Mouse (Mus musculus): ENCODE data around the gene 1810009A15Rik. TPM values are rescaled to one million over a fixed set of nuclear protein-coding genes. Genes with fewer than 3 reads are reported as not detected.
"Not testable (repeated sequence)": the region's sequence is repeated elsewhere in the genome, so short reads cannot be mapped to it uniquely, and the experiment has no call there.

The 1810009A15Rik gene
- total and polyA plus RNA-seq, 3 experiments, result 184 to 189 TPM; not detected in 1

DNA sequence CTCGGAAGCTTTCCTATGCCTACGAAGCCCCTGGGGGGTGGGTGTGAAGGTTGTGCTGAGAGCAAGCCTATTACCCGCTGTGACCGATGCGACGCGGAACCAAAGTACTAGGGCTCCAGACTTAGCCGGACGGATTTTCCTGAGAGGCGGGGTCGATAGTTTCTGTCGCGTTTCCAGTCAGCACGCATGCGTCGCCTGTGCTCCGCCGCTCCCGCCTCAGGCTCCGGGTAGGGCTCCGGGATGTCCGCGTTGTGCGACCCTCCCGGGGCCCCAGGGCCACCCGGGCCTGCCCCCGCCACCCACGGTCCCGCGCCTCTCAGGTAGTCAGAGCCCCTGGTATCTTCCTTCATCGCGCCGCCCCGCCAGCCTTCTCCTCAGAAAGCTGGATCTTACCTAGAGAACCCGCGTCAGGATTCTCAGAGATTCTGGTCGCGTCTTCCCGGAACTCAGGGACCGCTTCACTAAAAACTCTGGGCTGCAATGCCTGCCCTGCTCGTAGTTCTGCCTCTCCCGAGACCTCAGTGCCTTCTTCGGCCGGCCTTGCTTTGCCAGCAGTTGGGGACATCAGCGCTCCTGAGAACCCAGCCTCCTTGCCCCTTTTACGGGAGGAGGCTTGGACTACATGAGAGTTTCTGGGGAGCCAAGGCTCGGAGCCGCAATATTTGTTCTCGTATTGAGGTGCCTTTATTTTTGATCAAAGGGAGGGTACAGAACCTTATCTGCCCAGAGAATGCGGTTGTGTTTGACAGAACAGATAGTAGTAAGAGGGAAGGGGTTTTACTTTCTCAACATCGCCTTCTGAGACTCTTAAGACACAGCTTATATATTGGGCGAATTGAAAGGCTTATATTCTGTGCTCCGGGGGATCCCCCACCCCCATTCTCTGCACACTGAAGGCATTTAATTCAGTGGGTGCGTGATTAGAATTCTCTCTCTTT is 4.4 kb downstream of the 1810009A15Rik start, which contains the start of gene Ints5 (continued):
- peak; percentile 96 for TF ChIP-seq TBP (IDR thresholded peaks at IDR 0.05; ENCODE audit: low read depth, low read length)
- TF ChIP-seq SIN3A (IDR thresholded peaks at IDR 0.05; ENCODE audit: low read length), result peak; percentile 90
- TF ChIP-seq MAX (IDR thresholded peaks at IDR 0.05; ENCODE audit: low read length), result peak; percentile 80
- TF ChIP-seq ZKSCAN1 (IDR thresholded peaks at IDR 0.05; ENCODE audit: low read depth, low read length), result no peak
- TF ChIP-seq SMC3 (IDR thresholded peaks at IDR 0.05; ENCODE audit: low read depth, low read length), result no peak

DNA sequence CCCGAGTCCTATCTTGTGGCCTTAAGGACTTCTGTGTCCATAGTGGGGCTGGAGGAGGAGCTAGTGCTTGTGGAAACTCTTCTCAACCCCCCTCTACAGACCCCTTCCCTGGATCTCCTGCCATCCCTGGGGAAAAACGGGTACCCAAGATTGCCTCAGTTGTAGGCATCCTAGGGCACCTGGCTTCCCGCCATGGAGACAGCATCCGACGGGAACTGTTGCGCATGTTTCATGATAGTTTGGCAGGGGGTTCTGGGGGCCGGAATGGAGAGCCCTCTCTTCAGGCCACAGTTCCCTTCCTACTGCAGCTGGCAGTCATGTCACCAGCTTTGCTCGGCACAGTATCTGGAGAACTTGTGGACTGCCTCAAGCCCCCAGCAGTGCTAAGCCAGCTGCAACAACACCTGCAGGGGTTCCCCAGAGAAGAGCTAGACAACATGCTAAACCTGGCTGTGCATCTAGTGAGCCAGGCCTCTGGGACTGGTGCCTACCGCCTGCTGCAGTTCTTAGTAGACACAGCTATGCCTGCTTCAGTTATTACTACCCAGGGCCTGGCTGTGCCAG is 6.8 kb downstream of the 1810009A15Rik start:
- DNase-seq (ENCODE audit: low read depth, low spot score), result no peak
- Histone ChIP-seq H3K36me3 (ENCODE audit: control insufficient read depth in 1 of 2, insufficient read depth in 2 of 2, low read length in 2 of 2) (peaks cover 0 to 44% of the 10 kb centered on the region in 2 experiments; a peak in 2 of 4 replicates), H3K4me3 (ENCODE audit: control insufficient read depth in 1 of 2, insufficient read depth in 1 of 2, low read depth in 2 of 2, low read length in 2 of 2) (no peak overlapping the region), H3K4me1 (ENCODE audit: control insufficient read depth in 1 of 2, insufficient read depth in 2 of 2, low read length in 2 of 2) (peaks cover 5 to 21% of the 10 kb centered on the region in 2 experiments; a peak in 3 of 4 replicates), H3K9me3 (replicated peaks; ENCODE audit: insufficient read depth, low read length) (no peaks in the 10 kb centered on the region), H3K9ac (ENCODE audit: control insufficient read depth, low read depth, low read length, poor library complexity, severe bottlenecking) (no peak overlapping the region; the same call in 1 of the 2 replicates), H3K79me2 (ENCODE audit: control insufficient read depth, insufficient read depth, low read length, poor library complexity) (peaks cover 52% of the 10 kb centered on the region), H3K27ac (ENCODE audit: control insufficient read depth, low read depth, low read length) (no peak overlapping the region), H3K27me3 (ENCODE audit: control insufficient read depth in 1 of 2, insufficient read depth in 2 of 2, low read length in 2 of 2) (no peaks in the 10 kb centered on the region)
- no peak for TF ChIP-seq MAZ (IDR thresholded peaks at IDR 0.05; ENCODE audit: low read depth, low read length)
- no peak for TF ChIP-seq MAFK (IDR thresholded peaks at IDR 0.05; ENCODE audit: borderline replicate concordance, low read depth, low read length)
- no peak for TF ChIP-seq RCOR1 (IDR thresholded peaks at IDR 0.05; ENCODE audit: low read depth, low read length)
- TF ChIP-seq ZNF384 (IDR thresholded peaks at IDR 0.05; ENCODE audit: low read depth, low read length), result no peak
- no peak for TF ChIP-seq GABPA (IDR thresholded peaks at IDR 0.05; ENCODE audit: low read depth, low read length)

DNA sequence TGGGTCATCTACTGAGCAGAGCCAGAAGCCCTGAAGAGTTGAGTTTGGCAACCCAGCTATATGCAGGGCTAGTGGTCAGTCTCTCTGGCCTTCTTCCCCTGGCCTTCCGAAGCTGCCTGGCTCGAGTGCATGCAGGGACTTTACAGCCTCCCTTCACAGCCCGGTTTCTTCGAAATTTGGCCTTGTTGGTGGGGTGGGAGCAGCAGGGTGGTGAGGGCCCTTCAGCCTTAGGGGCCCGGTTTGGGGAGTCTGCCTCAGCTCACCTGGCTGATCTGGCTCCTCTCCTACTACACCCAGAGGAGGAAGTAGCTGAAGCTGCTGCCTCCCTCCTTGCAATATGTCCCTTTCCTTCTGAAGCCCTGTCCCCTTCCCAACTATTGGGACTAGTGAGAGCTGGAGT is 7.6 kb downstream of the 1810009A15Rik start:
- not testable (repeated sequence) for H3K27me3 ChIP-seq (ENCODE audit: control insufficient read depth in 1 of 2, insufficient read depth in 2 of 2, low read length in 2 of 2); H3K9me3 ChIP-seq (replicated peaks; ENCODE audit: insufficient read depth, low read length); H3K4me3 ChIP-seq (ENCODE audit: control insufficient read depth in 1 of 2, insufficient read depth in 1 of 2, low read depth in 2 of 2, low read length in 2 of 2)
- Histone ChIP-seq H3K36me3 (ENCODE audit: control insufficient read depth in 1 of 2, insufficient read depth in 2 of 2, low read length in 2 of 2) (peaks cover 0 to 41% of the 10 kb centered on the region in 2 experiments; a peak in 2 of 4 replicates), H3K27ac (ENCODE audit: control insufficient read depth, low read depth, low read length) (peak overlapping the region; percentile 96), H3K9ac (ENCODE audit: control insufficient read depth, low read depth, low read length, poor library complexity, severe bottlenecking) (peak overlapping the region; percentile 81), H3K4me1 (ENCODE audit: control insufficient read depth in 1 of 2, insufficient read depth in 2 of 2, low read length in 2 of 2) (peaks cover 5 to 21% of the 10 kb centered on the region in 2 experiments; a peak in 3 of 4 replicates), H3K79me2 (ENCODE audit: control insufficient read depth, insufficient read depth, low read length, poor library complexity) (peaks cover 51% of the 10 kb centered on the region)
- DNase-seq (ENCODE audit: low read depth, low spot score), result peak; percentile 27
